Mouse (Mus musculus): ENCODE measurements around the gene Zfp709. TPM values are rescaled to one million over a fixed set of nuclear protein-coding genes. Genes with fewer than 3 reads are reported as not detected.

Gene Zfp709
- polyA plus RNA-seq, 1 experiment from 2014 or later, result 8.9 TPM

GRCm38 (mm10) chr8:71907798-71908257 is 26.0 kb downstream of the Zfp709 start:
- Histone ChIP-seq H3K4me1 (ENCODE audit: control insufficient read depth, insufficient read depth, low read length) (no peaks in the 10 kb centered on the region), H3K4me2 (ENCODE audit: low read depth, low read length) (peak overlapping the region; percentile 64; the same call in 1 of the 2 replicates), H3K4me3 (ENCODE audit: low read depth, low read length) (peak overlapping the region; percentile 70), H3K27me3 (ENCODE audit: control insufficient read depth, insufficient read depth, low read length) (no peaks in the 10 kb centered on the region), H3K27ac (replicated peaks; ENCODE audit: low read depth, low read length) (peak overlapping the region; percentile 97; the same call in 1 of the 2 replicates), H3K9me3 (replicated peaks; ENCODE audit: control insufficient read depth, low read length) (no peaks in the 10 kb centered on the region), H3K36me3 (replicated peaks; ENCODE audit: control insufficient read depth, insufficient read depth, low read depth, low read length) (no peaks in the 10 kb centered on the region), H3K9ac (replicated peaks; ENCODE audit: low read length) (no peak overlapping the region; the same call in 1 of the 2 replicates)
- WGBS, result 93% methylated on average over 5 of the region's 5 CpGs
- DNase-seq (ENCODE audit: low spot score), result no peak
- no peak for ATAC-seq (replicated peaks; ENCODE audit: insufficient number of reproducible peaks, low FRiP score, low TSS enrichment, low read depth)

GRCm38 (mm10) chr8:71908309-71909261 is 26.8 kb downstream of the Zfp709 start, which contains the start of the genes Zfp882 and Zfp617:
Gene Zfp882, plus strand, starts transcription at chr8:71908608.
Gene Zfp617, plus strand, starts transcription at chr8:71908635.
- WGBS, result 6% methylated on average over 47 of the region's 47 CpGs
- H3K27ac ChIP-seq (replicated peaks; ENCODE audit: low read depth, low read length), result peak within 1 kb of the TSS; percentile 97
- peak; percentile 97 for ATAC-seq (replicated peaks; ENCODE audit: insufficient number of reproducible peaks, low FRiP score, low TSS enrichment, low read depth)
- no peaks in the 10 kb centered on the region for H3K36me3 ChIP-seq (replicated peaks; ENCODE audit: control insufficient read depth, insufficient read depth, low read depth, low read length)
- peak within 1 kb of the TSS; percentile 70 for H3K4me3 ChIP-seq (ENCODE audit: low read depth, low read length)
- no peaks in the 10 kb centered on the region for H3K4me1 ChIP-seq (ENCODE audit: control insufficient read depth, insufficient read depth, low read length)
- peak within 1 kb of the TSS; percentile 98 for H3K9ac ChIP-seq (replicated peaks; ENCODE audit: low read length)
- H3K9me3 ChIP-seq (replicated peaks; ENCODE audit: control insufficient read depth, low read length), result no peaks in the 10 kb centered on the region
- peak; percentile 89 for DNase-seq (ENCODE audit: low spot score)
- H3K27me3 ChIP-seq (ENCODE audit: control insufficient read depth, insufficient read depth, low read length), result no peaks in the 10 kb centered on the region
- peak within 1 kb of the TSS; percentile 64 for H3K4me2 ChIP-seq (ENCODE audit: low read depth, low read length)

GRCm38 (mm10) chr8:71912286-71912685 is 30.5 kb downstream of the Zfp709 start:
- Histone ChIP-seq H3K4me3 (ENCODE audit: low read depth, low read length) (no peak overlapping the region), H3K9ac (replicated peaks; ENCODE audit: low read length) (no peak overlapping the region), H3K9me3 (replicated peaks; ENCODE audit: control insufficient read depth, low read length) (no peaks in the 10 kb centered on the region), H3K27ac (replicated peaks; ENCODE audit: low read depth, low read length) (no peak overlapping the region), H3K27me3 (ENCODE audit: control insufficient read depth, insufficient read depth, low read length) (no peaks in the 10 kb centered on the region), H3K36me3 (replicated peaks; ENCODE audit: control insufficient read depth, insufficient read depth, low read depth, low read length) (peaks cover 11% of the 10 kb centered on the region), H3K4me2 (ENCODE audit: low read depth, low read length) (no peak overlapping the region), H3K4me1 (ENCODE audit: control insufficient read depth, insufficient read depth, low read length) (no peaks in the 10 kb centered on the region)
- WGBS, result 80% methylated on average over 2 of the region's 2 CpGs
- DNase-seq (ENCODE audit: low spot score), result no peak
- ATAC-seq (replicated peaks; ENCODE audit: insufficient number of reproducible peaks, low FRiP score, low TSS enrichment, low read depth), result no peak

- H3K36me3 ChIP-seq (replicated peaks; ENCODE audit: control insufficient read depth, insufficient read depth, low read depth, low read length), result no peaks in the 10 kb centered on the region
- no peaks in the 10 kb centered on the region for H3K9me3 ChIP-seq (replicated peaks; ENCODE audit: control insufficient read depth, low read length)
- peak overlapping the region; percentile 89 for H3K9ac ChIP-seq (replicated peaks; ENCODE audit: low read length)
- ATAC-seq (replicated peaks; ENCODE audit: insufficient number of reproducible peaks, low FRiP score, low TSS enrichment, low read depth) (peak; percentile 100), DNase-seq (ENCODE audit: low spot score) (peak; percentile 96)
- peak overlapping the region; percentile 73 for H3K4me3 ChIP-seq (ENCODE audit: low read depth, low read length)
- no peaks in the 10 kb centered on the region for H3K4me1 ChIP-seq (ENCODE audit: control insufficient read depth, insufficient read depth, low read length)
- peak overlapping the region; percentile 97 for H3K27ac ChIP-seq (replicated peaks; ENCODE audit: low read depth, low read length)
- H3K27me3 ChIP-seq (ENCODE audit: control insufficient read depth, insufficient read depth, low read length), result no peaks in the 10 kb centered on the region
- peak overlapping the region; percentile 49 for H3K4me2 ChIP-seq (ENCODE audit: low read depth, low read length)
- WGBS, result under 1% methylated on average over 57 of the region's 57 CpGs
Measured at GRCm38 (mm10) chr8:71922567-71923401, 41.0 kb downstream of the Zfp709 start.

- DNase-seq (ENCODE audit: low spot score), result no peak
- H3K27me3 ChIP-seq (ENCODE audit: control insufficient read depth, insufficient read depth, low read length), result no peaks in the 10 kb centered on the region
- no peaks in the 10 kb centered on the region for H3K9me3 ChIP-seq (replicated peaks; ENCODE audit: control insufficient read depth, low read length)
- no peak for ATAC-seq (replicated peaks; ENCODE audit: insufficient number of reproducible peaks, low FRiP score, low TSS enrichment, low read depth)
- H3K27ac ChIP-seq (replicated peaks; ENCODE audit: low read depth, low read length), result no peak overlapping the region
- 95% methylated on average over 5 of the region's 5 CpGs for whole genome bisulfite sequencing
- H3K9ac ChIP-seq (replicated peaks; ENCODE audit: low read length), result no peak overlapping the region
- H3K4me2 ChIP-seq (ENCODE audit: low read depth, low read length), result no peak overlapping the region
- no peak overlapping the region for H3K4me3 ChIP-seq (ENCODE audit: low read depth, low read length)
- H3K36me3 ChIP-seq (replicated peaks; ENCODE audit: control insufficient read depth, insufficient read depth, low read depth, low read length), result peaks cover 9% of the 10 kb centered on the region
- no peaks in the 10 kb centered on the region for H3K4me1 ChIP-seq (ENCODE audit: control insufficient read depth, insufficient read depth, low read length)
Measured at GRCm38 (mm10) chr8:71925791-71926190, 44.0 kb downstream of the Zfp709 start.

- Histone ChIP-seq H3K36me3 (replicated peaks; ENCODE audit: control insufficient read depth, insufficient read depth, low read depth, low read length) (peaks cover 14% of the 10 kb centered on the region), H3K27ac (replicated peaks; ENCODE audit: low read depth, low read length) (no peak overlapping the region), H3K4me3 (ENCODE audit: low read depth, low read length) (no peak overlapping the region), H3K4me1 (ENCODE audit: control insufficient read depth, insufficient read depth, low read length) (no peaks in the 10 kb centered on the region), H3K9ac (replicated peaks; ENCODE audit: low read length) (no peak overlapping the region), H3K4me2 (ENCODE audit: low read depth, low read length) (no peak overlapping the region), H3K9me3 (replicated peaks; ENCODE audit: control insufficient read depth, low read length) (no peaks in the 10 kb centered on the region), H3K27me3 (ENCODE audit: control insufficient read depth, insufficient read depth, low read length) (no peaks in the 10 kb centered on the region)
- ATAC-seq (replicated peaks; ENCODE audit: insufficient number of reproducible peaks, low FRiP score, low TSS enrichment, low read depth), result no peak
- DNase-seq (ENCODE audit: low spot score), result no peak
- WGBS, result 98% methylated on average over 3 of the region's 3 CpGs
Measured at GRCm38 (mm10) chr8:71926551-71926950, 44.7 kb downstream of the Zfp709 start.

GRCm38 (mm10) chr8:71927779-71928178 is 46.0 kb downstream of the Zfp709 start:
- ATAC-seq (replicated peaks; ENCODE audit: insufficient number of reproducible peaks, low FRiP score, low TSS enrichment, low read depth) (no peak), DNase-seq (ENCODE audit: low spot score) (no peak)
- no peaks in the 10 kb centered on the region for H3K27me3 ChIP-seq (ENCODE audit: control insufficient read depth, insufficient read depth, low read length)
- no peak overlapping the region for H3K4me3 ChIP-seq (ENCODE audit: low read depth, low read length)
- H3K4me1 ChIP-seq (ENCODE audit: control insufficient read depth, insufficient read depth, low read length), result no peaks in the 10 kb centered on the region
- no peak overlapping the region for H3K4me2 ChIP-seq (ENCODE audit: low read depth, low read length)
- H3K9me3 ChIP-seq (replicated peaks; ENCODE audit: control insufficient read depth, low read length), result no peaks in the 10 kb centered on the region
- H3K27ac ChIP-seq (replicated peaks; ENCODE audit: low read depth, low read length), result no peak overlapping the region
- H3K9ac ChIP-seq (replicated peaks; ENCODE audit: low read length), result no peak overlapping the region
- H3K36me3 ChIP-seq (replicated peaks; ENCODE audit: control insufficient read depth, insufficient read depth, low read depth, low read length), result peaks cover 14% of the 10 kb centered on the region

All from embryonic facial prominence, embryonic 11.5 days (tissue).